Mouse (Mus musculus): ENCODE results near the gene Notum.

- TF ChIP-seq EP300 (IDR thresholded peaks at IDR 0.05; ENCODE audit: insufficient read depth, low read depth, low read length) (no peak), POLR2A (IDR thresholded peaks at IDR 0.05; ENCODE audit: insufficient read depth, low read depth, low read length) (no peak), CTCF (IDR thresholded peaks at IDR 0.05) (no peak)
Measured at GRCm38 (mm10) chr11:120703696-120704454, 42.9 kb upstream of the Notum start.

Measured in heart, adult 2 months (tissue).